Mouse (Mus musculus): ENCODE results near the gene Ppp4r3a. TPM values are rescaled to one million over a fixed set of nuclear protein-coding genes. Genes with fewer than 3 reads are reported as not detected.

Gene Ppp4r3a
- polyA plus RNA-seq, 1 experiment: 12.7 TPM

GRCm38 (mm10) chr12:100995607-100996377, 87.7 kb downstream of the Ppp4r3a start:
- no peak overlapping the region for H3K4me3 ChIP-seq (ENCODE audit: insufficient read depth, poor library complexity, severe bottlenecking)
- peak overlapping the region; percentile 8 for H3ac ChIP-seq (ENCODE audit: control insufficient read depth, insufficient read length, low read depth)
- H3K36me3 ChIP-seq (ENCODE audit: control insufficient read depth, insufficient read depth): no peaks in the 10 kb centered on the region
- no peaks in the 10 kb centered on the region for H3K27me3 ChIP-seq (ENCODE audit: control insufficient read depth, insufficient read depth, insufficient read length)
- H3K79me2 ChIP-seq (ENCODE audit: control insufficient read depth, insufficient read depth): peaks cover 26% of the 10 kb centered on the region
- H3K79me3 ChIP-seq (ENCODE audit: low read depth): peaks cover 7% of the 10 kb centered on the region
- TF ChIP-seq MYOD1 (IDR thresholded peaks at IDR 0.05; ENCODE audit: control insufficient read depth, insufficient read length, low read depth): peak; percentile 87
- peak; percentile 74 for TF ChIP-seq USF1 (IDR thresholded peaks at IDR 0.05; ENCODE audit: low read depth)
- TF ChIP-seq MYOG (IDR thresholded peaks at IDR 0.05; ENCODE audit: control insufficient read depth, extremely low read depth, insufficient read length): no peak

- no peak for TF ChIP-seq CTCF (IDR thresholded peaks at IDR 0.05; ENCODE audit: control insufficient read depth, insufficient read depth, insufficient read length)
- H3K27me3 ChIP-seq (ENCODE audit: control insufficient read depth, insufficient read depth, insufficient read length): no peaks in the 10 kb centered on the region
- H3K79me3 ChIP-seq (ENCODE audit: low read depth): peaks cover 9% of the 10 kb centered on the region
- no peaks in the 10 kb centered on the region for H3K36me3 ChIP-seq (ENCODE audit: control insufficient read depth, insufficient read depth)
- H3K79me2 ChIP-seq (ENCODE audit: control insufficient read depth, insufficient read depth): peaks cover 32% of the 10 kb centered on the region
- no peak overlapping the region for H3ac ChIP-seq (ENCODE audit: control insufficient read depth, insufficient read length, low read depth)
- no peak overlapping the region for H3K4me3 ChIP-seq (ENCODE audit: insufficient read depth, poor library complexity, severe bottlenecking)
Observed at GRCm38 (mm10) chr12:100994140-100995015, 89.1 kb downstream of the Ppp4r3a start.

GRCm38 (mm10) chr12:100993146-100993545, 90.4 kb downstream of the Ppp4r3a start:
- Histone ChIP-seq H3K36me3 (ENCODE audit: control insufficient read depth, insufficient read depth) (no peaks in the 10 kb centered on the region), H3K4me3 (ENCODE audit: insufficient read depth, poor library complexity, severe bottlenecking) (no peak overlapping the region), H3ac (ENCODE audit: control insufficient read depth, insufficient read length, low read depth) (no peak overlapping the region), H3K79me2 (ENCODE audit: control insufficient read depth, insufficient read depth) (peaks cover 34% of the 10 kb centered on the region), H3K27me3 (ENCODE audit: control insufficient read depth, insufficient read depth, insufficient read length) (no peaks in the 10 kb centered on the region), H3K79me3 (ENCODE audit: low read depth) (peaks cover 9% of the 10 kb centered on the region)
- no peak for TF ChIP-seq MYOG (IDR thresholded peaks at IDR 0.05; ENCODE audit: control insufficient read depth, extremely low read depth, insufficient read length)
- no peak for TF ChIP-seq MYOD1 (IDR thresholded peaks at IDR 0.05; ENCODE audit: control insufficient read depth, insufficient read length, low read depth)
- TF ChIP-seq FOSL1 (IDR thresholded peaks at IDR 0.05; ENCODE audit: insufficient read depth, low read length, poor library complexity, severe bottlenecking): no peak
- no peak for TF ChIP-seq CEBPB (IDR thresholded peaks at IDR 0.05; ENCODE audit: low read depth)
- TF ChIP-seq USF1 (IDR thresholded peaks at IDR 0.05; ENCODE audit: low read depth): no peak
- no peak for TF ChIP-seq CTCF (IDR thresholded peaks at IDR 0.05; ENCODE audit: control insufficient read depth, insufficient read depth, insufficient read length)
- TF ChIP-seq MAX (IDR thresholded peaks at IDR 0.05): no peak

GRCm38 (mm10) chr12:100992505-100992904, 91.0 kb downstream of the Ppp4r3a start:
- no peaks in the 10 kb centered on the region for H3K27me3 ChIP-seq (ENCODE audit: control insufficient read depth, insufficient read depth, insufficient read length)
- peaks cover 9% of the 10 kb centered on the region for H3K79me3 ChIP-seq (ENCODE audit: low read depth)
- H3K36me3 ChIP-seq (ENCODE audit: control insufficient read depth, insufficient read depth): no peaks in the 10 kb centered on the region
- no peak overlapping the region for H3K4me3 ChIP-seq (ENCODE audit: insufficient read depth, poor library complexity, severe bottlenecking)
- H3K79me2 ChIP-seq (ENCODE audit: control insufficient read depth, insufficient read depth): peaks cover 34% of the 10 kb centered on the region
- TF ChIP-seq MYOD1 (IDR thresholded peaks at IDR 0.05; ENCODE audit: control insufficient read depth, insufficient read length, low read depth): peak; percentile 17
- no peak for TF ChIP-seq CTCF (IDR thresholded peaks at IDR 0.05; ENCODE audit: control insufficient read depth, insufficient read depth, insufficient read length)
- no peak overlapping the region for H3ac ChIP-seq (ENCODE audit: control insufficient read depth, insufficient read length, low read depth)

GRCm38 (mm10) chr12:100991119-100991518, 92.4 kb downstream of the Ppp4r3a start:
- Histone ChIP-seq H3K27me3 (ENCODE audit: control insufficient read depth, insufficient read depth, insufficient read length) (no peaks in the 10 kb centered on the region), H3ac (ENCODE audit: control insufficient read depth, insufficient read length, low read depth) (no peak overlapping the region), H3K36me3 (ENCODE audit: control insufficient read depth, insufficient read depth) (no peaks in the 10 kb centered on the region), H3K79me3 (ENCODE audit: low read depth) (peaks cover 9% of the 10 kb centered on the region), H3K4me3 (ENCODE audit: insufficient read depth, poor library complexity, severe bottlenecking) (no peak overlapping the region), H3K79me2 (ENCODE audit: control insufficient read depth, insufficient read depth) (peaks cover 30% of the 10 kb centered on the region)
- no peak for TF ChIP-seq MYOG (IDR thresholded peaks at IDR 0.05; ENCODE audit: control insufficient read depth, extremely low read depth, insufficient read length)
- TF ChIP-seq USF1 (IDR thresholded peaks at IDR 0.05; ENCODE audit: low read depth): no peak
- no peak for TF ChIP-seq MAX (IDR thresholded peaks at IDR 0.05)
- TF ChIP-seq CEBPB (IDR thresholded peaks at IDR 0.05; ENCODE audit: low read depth): no peak
- TF ChIP-seq FOSL1 (IDR thresholded peaks at IDR 0.05; ENCODE audit: insufficient read depth, low read length, poor library complexity, severe bottlenecking): no peak
- TF ChIP-seq MYOD1 (IDR thresholded peaks at IDR 0.05; ENCODE audit: control insufficient read depth, insufficient read length, low read depth): no peak
- no peak for TF ChIP-seq CTCF (IDR thresholded peaks at IDR 0.05; ENCODE audit: control insufficient read depth, insufficient read depth, insufficient read length)

- Histone ChIP-seq H3K4me3 (ENCODE audit: insufficient read depth, poor library complexity, severe bottlenecking) (no peak overlapping the region), H3ac (ENCODE audit: control insufficient read depth, insufficient read length, low read depth) (no peak overlapping the region), H3K27me3 (ENCODE audit: control insufficient read depth, insufficient read depth, insufficient read length) (no peaks in the 10 kb centered on the region), H3K36me3 (ENCODE audit: control insufficient read depth, insufficient read depth) (no peaks in the 10 kb centered on the region), H3K79me2 (ENCODE audit: control insufficient read depth, insufficient read depth) (peaks cover 30% of the 10 kb centered on the region), H3K79me3 (ENCODE audit: low read depth) (peaks cover 9% of the 10 kb centered on the region)
- no peak for TF ChIP-seq CEBPB (IDR thresholded peaks at IDR 0.05; ENCODE audit: low read depth)
- no peak for TF ChIP-seq CTCF (IDR thresholded peaks at IDR 0.05; ENCODE audit: control insufficient read depth, insufficient read depth, insufficient read length)
- TF ChIP-seq MAX (IDR thresholded peaks at IDR 0.05): no peak
- TF ChIP-seq MYOG (IDR thresholded peaks at IDR 0.05; ENCODE audit: control insufficient read depth, extremely low read depth, insufficient read length): no peak
- no peak for TF ChIP-seq FOSL1 (IDR thresholded peaks at IDR 0.05; ENCODE audit: insufficient read depth, low read length, poor library complexity, severe bottlenecking)
- TF ChIP-seq USF1 (IDR thresholded peaks at IDR 0.05; ENCODE audit: low read depth): no peak
- no peak for TF ChIP-seq MYOD1 (IDR thresholded peaks at IDR 0.05; ENCODE audit: control insufficient read depth, insufficient read length, low read depth)
Observed at GRCm38 (mm10) chr12:100990291-100990690, 93.2 kb downstream of the Ppp4r3a start.

Measured in C2C12 (cell line).